Mouse (Mus musculus) liver, adult 2 months (tissue): ENCODE results near the gene Cd274.

Source experiments
- CTCF ChIP-seq: fragments of 200-500 bp; IDR thresholded peaks from 2 replicates; pipeline ENCODE4 v1.5.1; 2011; ENCODE audit warnings: low read depth, low read length, control low read depth
- POLR2A ChIP-seq: fragments of 200-500 bp; IDR thresholded peaks from 2 replicates; pipeline ENCODE4 v1.6.1; 2011; ENCODE audit warnings: low read length, control low read depth; ENCODE audit not compliant: insufficient read depth; ENCODE audit errors: extremely low read depth

- TF ChIP-seq CTCF (no peak), POLR2A (no peak)
These were observed 7.7 kb downstream of the Cd274 start for GRCm38 (mm10) chr19:29374947-29375346.
